Mouse (Mus musculus) left cerebral cortex, adult 18-20 months (tissue): Measurements from ENCODE around the gene Rabl6. TPM values are rescaled to one million over a fixed set of nuclear protein-coding genes. Genes with fewer than 3 reads are reported as not detected.

Source experiments
- DNase-seq, 2 experiments: peaks; one replicate each; pipeline ENCODE4 v3.0.0; 2021 to 2022; ENCODE audit warnings: low spot score in 2 of 2, mixed read lengths in 1 of 2
- total RNA-seq, 2 experiments: library from RNA; stranded (reverse); gene quantifications; 2 replicates each; pipeline ENCODE4 v1.2.3; 2021

Gene Rabl6
- total RNA-seq, 2 experiments from 2014 or later = 146 to 150 TPM

- no peak for DNase-seq
Observed at GRCm38 (mm10) chr2:25596765-25597510, 11.4 kb downstream of the Rabl6 start.

- peak; percentile 52 to 64 for DNase-seq
Observed at GRCm38 (mm10) chr2:25591863-25592262, 16.5 kb downstream of the Rabl6 start.

GRCm38 (mm10) chr2:25588227-25588907 is 20.0 kb downstream of the Rabl6 start:
- no peak for DNase-seq

GRCm38 (mm10) chr2:25587290-25587689 is 21.0 kb downstream of the Rabl6 start:
- DNase-seq = no peak

- no peak for DNase-seq
Observed at GRCm38 (mm10) chr2:25585601-25586000, 22.7 kb downstream of the Rabl6 start.

GRCm38 (mm10) chr2:25584856-25585255 is 23.5 kb downstream of the Rabl6 start:
- DNase-seq = no peak

GRCm38 (mm10) chr2:25584152-25584551 is 24.2 kb downstream of the Rabl6 start:
- no peak for DNase-seq

GRCm38 (mm10) chr2:25583571-25583970 is 24.8 kb downstream of the Rabl6 start:
- DNase-seq = no peak

GRCm38 (mm10) chr2:25583120-25583481 is 25.2 kb downstream of the Rabl6 start:
- DNase-seq = no peak

GRCm38 (mm10) chr2:25582466-25583119 is 25.7 kb downstream of the Rabl6 start:
- peak; percentile 80 to 88 for DNase-seq

- DNase-seq = peak in 1 of 2 experiments; percentile 52
Observed at GRCm38 (mm10) chr2:25581901-25582301, 26.4 kb downstream of the Rabl6 start.

GRCm38 (mm10) chr2:25581294-25581864 is 26.9 kb downstream of the Rabl6 start, which contains the start of gene Ajm1:
Gene Ajm1 (minus strand): TSS chr2:25581757.
- peak; percentile 74 to 77 for DNase-seq

- peak in 1 of 2 experiments; percentile 45 for DNase-seq
Observed at GRCm38 (mm10) chr2:25580621-25581101, 27.7 kb downstream of the Rabl6 start.

GRCm38 (mm10) chr2:25579737-25580460 is 28.4 kb downstream of the Rabl6 start:
- DNase-seq = peak; percentile 53 to 60

- no peak for DNase-seq
Observed at GRCm38 (mm10) chr2:25578796-25579736, 29.3 kb downstream of the Rabl6 start.

GRCm38 (mm10) chr2:25577951-25578795 is 30.1 kb downstream of the Rabl6 start:
- no peak for DNase-seq

- peak in 1 of 2 experiments; percentile 49 for DNase-seq
Observed at GRCm38 (mm10) chr2:25576965-25577891, 31.1 kb downstream of the Rabl6 start.
